Mouse (Mus musculus): ENCODE measurements at regions not wholly inside any gene's neighbourhood (a gene's known extent, or its start where the extent isn't known, plus 50 kb on each side); places are given as distances from the start of the nearest gene placed in this dataset.
A peak's percentile ranks its signal among the peaks of the same experiment; 100 is the strongest.

DNA sequence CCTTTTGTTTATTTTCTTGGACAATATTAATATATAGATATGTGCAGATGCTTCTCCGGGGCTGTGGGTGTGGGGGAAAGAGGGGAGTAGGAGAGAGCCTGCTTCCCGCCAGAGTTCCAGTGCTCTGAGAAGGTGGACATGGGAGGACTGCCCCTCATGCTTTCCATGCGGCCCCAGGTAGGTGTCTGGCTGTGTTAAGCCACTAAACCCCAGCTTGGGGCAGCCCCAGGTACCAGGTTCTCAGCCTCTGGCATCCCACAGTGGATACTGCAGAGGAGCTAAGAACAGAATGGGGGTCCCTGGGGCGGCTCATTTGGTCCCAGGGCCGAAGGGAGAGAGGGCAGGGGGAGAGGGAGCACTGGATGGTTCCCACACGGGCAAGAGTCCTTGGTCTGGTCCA lies 361.9 kb upstream of the Hs6st1 start:
- H3K36me3 ChIP-seq: no peaks in the 10 kb centered on the region
- no peaks in the 10 kb centered on the region for H3K27me3 ChIP-seq (replicated peaks)
- no peaks in the 10 kb centered on the region for H3K9me3 ChIP-seq
- 75% methylated on average over 6 of the region's 6 CpGs for WGBS
- no peak overlapping the region for H3K9ac ChIP-seq
- H3K27ac ChIP-seq: no peak overlapping the region
- ATAC-seq (ENCODE audit: insufficient read depth, low FRiP score, low read depth): no peak
- H3K4me1 ChIP-seq: no peaks in the 10 kb centered on the region
- no peak overlapping the region for H3K4me2 ChIP-seq
- H3K4me3 ChIP-seq (replicated peaks): no peak overlapping the region

DNA sequence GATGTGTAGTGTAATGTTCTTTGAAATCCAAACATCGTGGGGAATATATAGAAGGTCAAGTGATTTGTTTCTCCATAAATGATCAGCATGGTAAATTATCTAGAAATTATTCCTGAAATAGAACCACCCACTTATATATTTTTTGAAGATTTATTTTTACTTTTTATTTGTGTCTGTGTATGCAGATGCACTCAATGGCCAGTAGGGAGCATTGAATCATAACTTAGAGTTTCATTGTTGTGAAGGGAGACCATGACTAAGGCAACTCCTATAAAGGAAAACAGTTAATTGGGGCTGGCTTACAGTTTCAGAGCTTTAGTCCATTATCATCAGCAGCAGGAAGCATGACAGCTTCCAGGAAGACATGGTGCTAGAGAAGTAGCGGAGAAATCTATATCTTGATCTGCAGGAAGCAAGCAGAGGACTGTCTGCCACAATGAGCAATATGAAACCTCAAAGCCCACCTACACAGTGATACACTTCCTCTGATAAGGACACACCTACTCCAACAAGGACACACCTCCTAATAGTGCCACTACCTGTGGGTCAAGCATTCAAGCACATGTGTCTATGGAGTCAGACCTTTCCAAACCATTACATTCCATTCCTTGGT lies 359.9 kb upstream of the Hs6st1 start:
- Histone ChIP-seq H3K4me2 (no peak overlapping the region), H3K36me3 (no peaks in the 10 kb centered on the region), H3K4me1 (no peaks in the 10 kb centered on the region), H3K4me3 (replicated peaks) (no peak overlapping the region), H3K9me3 (no peaks in the 10 kb centered on the region), H3K9ac (no peak overlapping the region), H3K27me3 (replicated peaks) (no peaks in the 10 kb centered on the region), H3K27ac (no peak overlapping the region)
- ATAC-seq (ENCODE audit: insufficient read depth, low FRiP score, low read depth): no peak
- 83% methylated on average over 2 of the region's 2 CpGs for WGBS

DNA sequence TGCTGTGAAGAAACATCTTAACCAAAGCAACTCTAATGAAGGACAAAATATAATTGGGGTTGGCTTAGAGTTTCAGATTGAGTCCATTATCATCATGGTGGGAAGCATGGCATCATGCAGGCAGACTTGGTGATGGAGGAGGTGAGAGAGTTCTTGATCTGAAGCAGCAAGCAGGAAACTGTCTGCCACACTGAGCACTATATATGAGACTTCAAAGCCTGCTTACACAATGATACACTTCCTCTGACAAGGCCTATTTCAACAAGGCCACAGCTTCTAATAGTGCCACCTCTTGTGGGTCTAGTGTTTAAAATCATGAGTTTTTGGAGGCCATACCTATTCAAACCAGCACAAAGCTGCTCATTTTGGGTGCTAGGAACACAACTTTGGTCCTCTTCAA lies 359.0 kb upstream of the Hs6st1 start:
- no peaks in the 10 kb centered on the region for H3K9me3 ChIP-seq
- H3K36me3 ChIP-seq: no peaks in the 10 kb centered on the region
- no peak overlapping the region for H3K4me2 ChIP-seq
- no peaks in the 10 kb centered on the region for H3K27me3 ChIP-seq (replicated peaks)
- no peak overlapping the region for H3K4me3 ChIP-seq (replicated peaks)
- H3K27ac ChIP-seq: no peak overlapping the region
- H3K4me1 ChIP-seq: no peaks in the 10 kb centered on the region
- no peak overlapping the region for H3K9ac ChIP-seq
- no peak for ATAC-seq (ENCODE audit: insufficient read depth, low FRiP score, low read depth)

DNA sequence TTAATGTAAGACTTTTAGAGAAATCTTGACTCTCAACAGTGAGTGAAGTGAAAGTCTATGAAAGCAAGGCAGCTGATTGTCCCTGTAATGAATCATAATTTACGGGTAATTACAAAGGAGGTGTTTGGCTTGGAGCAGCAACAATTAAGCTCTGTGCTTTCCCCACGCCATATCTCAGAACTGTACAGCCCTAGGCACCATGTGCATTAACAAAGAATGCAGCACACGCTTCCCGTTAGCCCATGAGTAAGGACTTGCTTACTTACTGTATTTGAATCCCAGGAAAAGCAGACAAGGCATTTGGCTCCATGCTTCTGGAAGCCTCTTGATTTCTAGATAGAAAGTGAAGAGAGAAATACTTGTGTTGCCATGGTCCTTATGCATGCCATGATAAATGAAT lies 354.2 kb upstream of the Hs6st1 start:
- no peak overlapping the region for H3K4me3 ChIP-seq (replicated peaks)
- H3K4me1 ChIP-seq: no peaks in the 10 kb centered on the region
- 66% methylated on average over 4 of the region's 4 CpGs for WGBS
- H3K9ac ChIP-seq: no peak overlapping the region
- no peaks in the 10 kb centered on the region for H3K36me3 ChIP-seq
- no peaks in the 10 kb centered on the region for H3K9me3 ChIP-seq
- no peak overlapping the region for H3K4me2 ChIP-seq
- no peak for ATAC-seq (ENCODE audit: insufficient read depth, low FRiP score, low read depth)
- H3K27me3 ChIP-seq (replicated peaks): no peaks in the 10 kb centered on the region
- no peak overlapping the region for H3K27ac ChIP-seq

- H3K4me3 ChIP-seq (replicated peaks): no peak overlapping the region
- H3K4me2 ChIP-seq: no peak overlapping the region
- no peaks in the 10 kb centered on the region for H3K9me3 ChIP-seq
- no peak for ATAC-seq (ENCODE audit: insufficient read depth, low FRiP score, low read depth)
- no peaks in the 10 kb centered on the region for H3K27me3 ChIP-seq (replicated peaks)
- no peaks in the 10 kb centered on the region for H3K4me1 ChIP-seq
- 56% methylated on average over 6 of the region's 6 CpGs for WGBS
- H3K27ac ChIP-seq: no peak overlapping the region
- no peak overlapping the region for H3K9ac ChIP-seq
- no peaks in the 10 kb centered on the region for H3K36me3 ChIP-seq
Measured at GRCm38 (mm10) chr1:35715931-35716330, 352.3 kb upstream of the Hs6st1 start.

DNA sequence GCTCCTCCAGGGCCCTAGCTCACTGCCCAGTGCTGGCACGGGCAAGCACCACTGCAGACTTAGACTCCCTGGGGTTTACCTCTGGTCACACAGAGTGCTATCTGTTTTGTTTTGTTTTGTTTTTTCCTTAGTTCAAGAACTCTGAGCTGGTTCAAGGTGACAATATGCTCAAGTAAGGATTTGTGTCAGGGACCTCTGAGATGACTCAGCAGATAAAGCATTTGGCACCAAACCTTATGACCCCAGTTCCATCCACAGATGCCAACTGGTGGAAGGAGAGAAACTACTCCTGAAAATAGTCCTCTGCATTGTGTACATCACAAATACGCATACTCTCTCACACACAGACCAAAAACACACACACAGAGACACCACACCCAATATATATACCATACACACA lies 351.0 kb upstream of the Hs6st1 start:
- no peak overlapping the region for H3K27ac ChIP-seq
- no peak overlapping the region for H3K9ac ChIP-seq
- no peak for ATAC-seq (ENCODE audit: insufficient read depth, low FRiP score, low read depth)
- 84% methylated on average over 2 of the region's 2 CpGs for WGBS
- no peaks in the 10 kb centered on the region for H3K4me1 ChIP-seq
- H3K9me3 ChIP-seq: no peaks in the 10 kb centered on the region
- H3K27me3 ChIP-seq (replicated peaks): no peaks in the 10 kb centered on the region
- H3K36me3 ChIP-seq: no peaks in the 10 kb centered on the region
- H3K4me3 ChIP-seq (replicated peaks): no peak overlapping the region
- H3K4me2 ChIP-seq: no peak overlapping the region

DNA sequence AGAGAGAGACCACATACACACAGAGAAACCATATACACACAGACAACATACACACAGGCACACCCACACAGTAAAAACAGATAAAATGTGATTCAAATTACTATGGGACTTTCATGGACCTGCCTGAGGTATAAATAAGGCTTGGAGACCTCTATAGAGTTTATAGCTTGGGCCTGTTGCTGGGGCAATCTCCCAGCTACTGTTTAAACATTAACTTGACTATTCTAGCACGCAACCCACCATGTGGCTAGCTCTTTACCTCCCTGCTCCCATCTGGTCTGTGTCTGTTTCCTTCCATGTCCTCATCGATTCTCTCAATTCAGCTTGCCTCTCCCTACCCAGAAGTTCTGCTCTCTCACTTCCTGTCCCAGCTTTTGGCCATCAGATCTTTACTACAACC lies 350.5 kb upstream of the Hs6st1 start:
- Histone ChIP-seq H3K4me3 (replicated peaks) (no peak overlapping the region), H3K27ac (no peak overlapping the region), H3K9ac (no peak overlapping the region), H3K9me3 (no peaks in the 10 kb centered on the region), H3K4me1 (no peaks in the 10 kb centered on the region), H3K4me2 (no peak overlapping the region), H3K27me3 (replicated peaks) (no peaks in the 10 kb centered on the region), H3K36me3 (no peaks in the 10 kb centered on the region)
- ATAC-seq (ENCODE audit: insufficient read depth, low FRiP score, low read depth): peak; percentile 35; the same call in 1 of the 2 replicates
- WGBS: 57% methylated on average over 2 of the region's 2 CpGs

DNA sequence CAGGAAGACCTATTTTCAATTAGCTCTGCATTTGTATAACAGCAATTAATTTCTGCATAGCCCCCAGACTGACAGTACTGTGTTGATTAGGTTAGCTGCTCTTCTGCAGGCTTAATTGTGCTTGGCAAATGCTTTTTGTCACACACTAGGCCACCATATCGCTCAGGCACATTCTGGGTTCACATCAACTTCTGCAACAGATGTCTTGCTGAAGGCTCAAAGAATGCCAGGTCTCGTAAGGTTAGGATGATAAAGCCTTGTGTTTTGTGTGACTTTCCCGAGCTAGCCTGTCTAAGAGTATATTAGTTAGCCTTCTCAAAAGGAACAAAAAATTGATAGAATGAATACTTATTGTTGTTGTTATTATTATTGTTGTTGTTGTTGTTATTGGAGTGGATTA lies 348.1 kb upstream of the Hs6st1 start:
- Histone ChIP-seq H3K36me3 (no peaks in the 10 kb centered on the region), H3K9ac (no peak overlapping the region), H3K27ac (no peak overlapping the region), H3K4me1 (no peaks in the 10 kb centered on the region), H3K4me3 (replicated peaks) (no peak overlapping the region), H3K27me3 (replicated peaks) (no peaks in the 10 kb centered on the region), H3K4me2 (no peak overlapping the region), H3K9me3 (no peaks in the 10 kb centered on the region)
- no peak for ATAC-seq (ENCODE audit: insufficient read depth, low FRiP score, low read depth)
- 82% methylated on average over 3 of the region's 3 CpGs for WGBS

GRCm38 (mm10) chr1:35724366-35724900 lies 343.8 kb upstream of the Hs6st1 start:
- Histone ChIP-seq H3K4me1 (no peaks in the 10 kb centered on the region), H3K36me3 (no peaks in the 10 kb centered on the region), H3K27me3 (replicated peaks) (no peaks in the 10 kb centered on the region), H3K9me3 (no peaks in the 10 kb centered on the region), H3K4me3 (replicated peaks) (no peak overlapping the region), H3K4me2 (no peak overlapping the region), H3K9ac (no peak overlapping the region), H3K27ac (no peak overlapping the region)
- peak; percentile 27; the same call in 1 of the 2 replicates for ATAC-seq (ENCODE audit: insufficient read depth, low FRiP score, low read depth)
- WGBS: 50% methylated on average over 3 of the region's 3 CpGs

- Histone ChIP-seq H3K4me2 (no peak overlapping the region), H3K36me3 (no peaks in the 10 kb centered on the region), H3K4me3 (replicated peaks) (no peak overlapping the region), H3K4me1 (no peaks in the 10 kb centered on the region), H3K9me3 (no peaks in the 10 kb centered on the region), H3K27me3 (replicated peaks) (no peaks in the 10 kb centered on the region), H3K27ac (no peak overlapping the region), H3K9ac (no peak overlapping the region)
- 15% methylated on average over 1 of the region's 1 CpGs for WGBS
- ATAC-seq (ENCODE audit: insufficient read depth, low FRiP score, low read depth): no peak
Measured at GRCm38 (mm10) chr1:35726596-35726995, 341.6 kb upstream of the Hs6st1 start.

- 78% methylated on average over 8 of the region's 8 CpGs for WGBS
- H3K27ac ChIP-seq: no peak overlapping the region
Measured at GRCm38 (mm10) chr1:35727310-35727990, 340.8 kb upstream of the Hs6st1 start.

GRCm38 (mm10) chr1:35729785-35730295 lies 338.4 kb upstream of the Hs6st1 start:
- Histone ChIP-seq H3K4me2 (no peak overlapping the region), H3K9me3 (no peaks in the 10 kb centered on the region), H3K9ac (no peak overlapping the region), H3K4me1 (no peaks in the 10 kb centered on the region), H3K27me3 (replicated peaks) (no peaks in the 10 kb centered on the region), H3K27ac (no peak overlapping the region), H3K4me3 (replicated peaks) (no peak overlapping the region), H3K36me3 (no peaks in the 10 kb centered on the region)
- no peak for ATAC-seq (ENCODE audit: insufficient read depth, low FRiP score, low read depth)
- 83% methylated on average over 5 of the region's 5 CpGs for WGBS

More at GRCm38 (mm10) chr1:35727310-35727990, 340.8 kb upstream of the Hs6st1 start:
- H3K27me3 ChIP-seq (replicated peaks): no peaks in the 10 kb centered on the region
- H3K4me1 ChIP-seq: no peaks in the 10 kb centered on the region
- no peaks in the 10 kb centered on the region for H3K9me3 ChIP-seq
- no peaks in the 10 kb centered on the region for H3K36me3 ChIP-seq
- no peak overlapping the region for H3K9ac ChIP-seq
- no peak overlapping the region for H3K4me3 ChIP-seq (replicated peaks)
- no peak for ATAC-seq (ENCODE audit: insufficient read depth, low FRiP score, low read depth)
- no peak overlapping the region for H3K4me2 ChIP-seq
